Mouse (Mus musculus): ENCODE data around the gene Cldn22. TPM values are rescaled to one million over a fixed set of nuclear protein-coding genes. Genes with fewer than 3 reads are reported as not detected.

Cldn22 gene
- polyA plus RNA-seq, 1 experiment from 2014 or later, result not detected

DNA sequence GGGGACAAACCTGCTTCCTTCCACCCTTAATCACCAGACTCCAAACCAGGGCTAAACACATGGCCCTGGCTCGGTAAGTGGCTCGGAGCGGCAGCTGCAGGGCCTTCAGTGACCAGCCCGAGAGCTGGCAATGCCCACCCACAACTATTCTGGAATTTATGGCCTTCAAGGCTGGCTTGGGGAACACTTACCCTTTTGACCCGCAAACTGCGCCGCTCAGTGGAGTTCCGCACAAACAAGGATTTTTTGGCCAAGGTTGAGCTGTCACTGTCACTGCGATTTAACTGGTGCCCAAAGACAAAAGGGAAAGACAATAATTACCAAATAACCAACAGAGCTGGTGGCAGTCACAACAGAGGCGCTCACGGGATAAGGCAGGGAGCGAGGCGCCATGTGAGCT, 21.7 kb downstream of the Cldn22 start:
- WGBS, result 88% methylated on average over 13 of the region's 13 CpGs
- ATAC-seq, result no peak
- DNase-seq (ENCODE audit: low spot score), result no peak
- Histone ChIP-seq H3K27me3 (replicated peaks; ENCODE audit: insufficient read depth, low read length) (no peaks in the 10 kb centered on the region), H3K4me3 (ENCODE audit: low read depth, low read length) (no peak overlapping the region), H3K9me3 (ENCODE audit: low read length) (no peaks in the 10 kb centered on the region), H3K4me1 (ENCODE audit: insufficient read depth, low read depth, low read length) (no peaks in the 10 kb centered on the region), H3K9ac (replicated peaks; ENCODE audit: low read depth) (no peak overlapping the region), H3K36me3 (ENCODE audit: insufficient read depth, low read length) (peaks cover 48% of the 10 kb centered on the region), H3K27ac (ENCODE audit: low read length) (no peak overlapping the region), H3K4me2 (replicated peaks; ENCODE audit: low read depth, low read length) (no peak overlapping the region)
- TF ChIP-seq CTCF (IDR thresholded peaks at IDR 0.05) (no peak), EP300 (IDR thresholded peaks at IDR 0.05) (no peak)

DNA sequence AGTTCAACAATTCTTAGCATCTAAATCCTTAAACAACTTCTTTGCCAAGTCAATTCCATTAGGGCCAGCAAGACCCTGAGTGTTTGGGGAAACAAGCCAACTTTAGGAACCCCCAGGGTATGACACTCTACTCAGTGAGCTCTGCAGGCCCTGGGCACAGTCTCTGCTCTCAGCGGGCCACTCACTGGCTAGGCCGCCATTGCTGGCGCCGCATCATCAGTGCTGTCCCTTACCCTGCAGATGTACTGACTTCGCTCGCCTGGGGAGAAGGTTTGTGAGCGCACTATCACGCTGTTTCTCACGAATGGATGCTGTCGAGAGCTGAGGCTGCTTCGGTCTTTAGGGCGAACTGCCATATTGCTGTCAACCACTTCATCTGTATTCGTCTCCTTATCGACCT, 22.9 kb downstream of the Cldn22 start:
- Histone ChIP-seq H3K27me3 (replicated peaks; ENCODE audit: insufficient read depth, low read length) (no peaks in the 10 kb centered on the region), H3K4me3 (ENCODE audit: low read depth, low read length) (no peak overlapping the region), H3K4me2 (replicated peaks; ENCODE audit: low read depth, low read length) (no peak overlapping the region), H3K27ac (ENCODE audit: low read length) (no peak overlapping the region), H3K9ac (replicated peaks; ENCODE audit: low read depth) (no peak overlapping the region), H3K36me3 (ENCODE audit: insufficient read depth, low read length) (peaks cover 45% of the 10 kb centered on the region), H3K9me3 (ENCODE audit: low read length) (no peaks in the 10 kb centered on the region), H3K4me1 (ENCODE audit: insufficient read depth, low read depth, low read length) (no peaks in the 10 kb centered on the region)
- 78% methylated on average over 14 of the region's 14 CpGs for WGBS
- ATAC-seq (no peak), DNase-seq (ENCODE audit: low spot score) (no peak)
- TF ChIP-seq EP300 (IDR thresholded peaks at IDR 0.05) (no peak), CTCF (IDR thresholded peaks at IDR 0.05) (no peak)

DNA sequence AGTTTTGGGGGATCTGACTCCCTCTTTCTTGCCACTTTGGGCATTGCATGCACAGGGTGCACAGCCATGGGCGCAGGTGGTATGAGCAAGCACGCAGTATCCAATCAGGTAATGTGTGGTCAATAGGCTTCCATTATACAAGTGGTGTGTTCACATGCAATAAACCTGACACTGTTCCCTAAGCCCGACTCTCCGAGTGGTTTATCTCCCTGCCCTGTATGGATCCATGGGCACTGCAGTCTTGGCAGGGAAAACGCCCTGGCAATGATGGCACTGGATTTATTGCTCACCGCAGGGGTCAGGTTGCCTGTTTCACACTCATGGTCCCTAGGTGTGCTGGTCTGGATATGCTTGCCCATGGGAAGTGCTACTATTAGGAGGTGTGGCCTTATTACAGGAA, 23.6 kb downstream of the Cldn22 start:
- no peak for ATAC-seq
- Histone ChIP-seq H3K36me3 (ENCODE audit: insufficient read depth, low read length) (peaks cover 37% of the 10 kb centered on the region), H3K4me1 (ENCODE audit: insufficient read depth, low read depth, low read length) (no peaks in the 10 kb centered on the region), H3K4me2 (replicated peaks; ENCODE audit: low read depth, low read length) (no peak overlapping the region), H3K4me3 (ENCODE audit: low read depth, low read length) (no peak overlapping the region), H3K27ac (ENCODE audit: low read length) (no peak overlapping the region), H3K9ac (replicated peaks; ENCODE audit: low read depth) (no peak overlapping the region), H3K9me3 (ENCODE audit: low read length) (no peaks in the 10 kb centered on the region), H3K27me3 (replicated peaks; ENCODE audit: insufficient read depth, low read length) (no peaks in the 10 kb centered on the region)
- 95% methylated on average over 6 of the region's 6 CpGs for WGBS
- TF ChIP-seq EP300 (IDR thresholded peaks at IDR 0.05) (no peak), CTCF (IDR thresholded peaks at IDR 0.05) (no peak)
- no peak for DNase-seq (ENCODE audit: low spot score)

DNA sequence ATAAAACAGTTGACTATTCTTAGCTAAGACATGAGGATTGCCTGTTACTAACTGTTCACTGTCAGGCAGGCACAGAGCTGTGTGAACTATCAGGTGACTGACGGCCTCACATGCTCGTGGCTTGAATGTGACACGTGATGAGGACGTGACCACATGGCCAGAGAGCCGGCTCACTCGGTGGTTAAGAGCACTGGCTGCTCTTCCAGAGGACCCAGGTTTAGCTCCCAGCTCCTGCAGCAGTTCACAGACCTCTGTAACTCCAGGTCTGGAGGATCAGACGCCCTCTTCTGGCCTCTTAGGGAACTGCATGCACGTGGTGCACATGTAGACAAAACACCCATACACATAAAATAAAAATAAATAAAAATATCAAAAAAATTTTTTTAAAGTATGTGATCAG, 25.6 kb downstream of the Cldn22 start:
- Histone ChIP-seq H3K4me3 (ENCODE audit: low read depth, low read length) (no peak overlapping the region), H3K27me3 (replicated peaks; ENCODE audit: insufficient read depth, low read length) (no peaks in the 10 kb centered on the region), H3K4me1 (ENCODE audit: insufficient read depth, low read depth, low read length) (no peaks in the 10 kb centered on the region), H3K9ac (replicated peaks; ENCODE audit: low read depth) (no peak overlapping the region), H3K4me2 (replicated peaks; ENCODE audit: low read depth, low read length) (no peak overlapping the region), H3K36me3 (ENCODE audit: insufficient read depth, low read length) (peaks cover 34% of the 10 kb centered on the region), H3K9me3 (ENCODE audit: low read length) (no peaks in the 10 kb centered on the region), H3K27ac (ENCODE audit: low read length) (no peak overlapping the region)
- no peak for ATAC-seq
- no peak for DNase-seq (ENCODE audit: low spot score)
- TF ChIP-seq CTCF (IDR thresholded peaks at IDR 0.05) (peak; percentile 58), EP300 (IDR thresholded peaks at IDR 0.05) (no peak)
- WGBS, result 78% methylated on average over 8 of the region's 8 CpGs

DNA sequence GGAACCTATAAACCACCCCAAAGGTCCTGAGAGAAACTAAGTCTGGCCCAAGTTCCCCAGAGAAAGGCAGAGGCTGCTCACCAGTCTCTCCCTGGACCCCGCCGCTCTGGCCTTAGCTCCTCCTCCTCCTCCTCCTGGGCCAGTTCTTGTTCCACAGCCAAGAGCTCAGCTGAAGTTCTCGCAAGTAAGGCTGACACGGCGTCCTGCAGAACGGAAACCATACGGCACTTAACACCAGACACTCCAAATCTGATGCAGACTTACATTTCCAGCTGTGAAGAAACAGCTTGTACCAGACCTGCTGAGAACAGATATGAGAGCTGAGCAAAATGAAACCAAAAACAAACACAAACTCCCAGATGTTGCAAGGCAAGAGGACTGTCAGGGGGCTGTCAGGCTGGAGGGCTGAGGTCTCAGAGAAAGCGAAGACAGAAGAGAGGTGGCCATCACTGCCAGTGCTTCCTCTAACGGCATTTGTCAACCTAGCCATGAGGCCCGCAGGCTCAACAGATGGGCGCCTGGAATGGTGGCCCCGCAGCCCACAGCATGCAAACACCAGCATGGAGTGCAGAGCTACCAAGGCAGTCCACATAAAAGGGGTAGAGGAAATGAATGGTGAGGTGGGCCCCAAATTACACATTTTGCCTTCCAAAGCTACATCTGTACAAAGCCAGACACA, 27.7 kb downstream of the Cldn22 start:
- H3K4me1 ChIP-seq (ENCODE audit: insufficient read depth, low read depth, low read length), result no peaks in the 10 kb centered on the region
- 37% methylated on average over 12 of the region's 12 CpGs for WGBS
- no peaks in the 10 kb centered on the region for H3K27me3 ChIP-seq (replicated peaks; ENCODE audit: insufficient read depth, low read length)
- TF ChIP-seq CTCF (IDR thresholded peaks at IDR 0.05) (no peak), EP300 (IDR thresholded peaks at IDR 0.05) (peak; percentile 61; the same call in 1 of the 2 replicates)
- no peaks in the 10 kb centered on the region for H3K9me3 ChIP-seq (ENCODE audit: low read length)
- peaks cover 33% of the 10 kb centered on the region for H3K36me3 ChIP-seq (ENCODE audit: insufficient read depth, low read length)
- peak overlapping the region; percentile 47 for H3K27ac ChIP-seq (ENCODE audit: low read length)
- ATAC-seq (peak; percentile 93), DNase-seq (ENCODE audit: low spot score) (peak; percentile 91)
- peak overlapping the region; percentile 40 for H3K4me2 ChIP-seq (replicated peaks; ENCODE audit: low read depth, low read length)
- H3K9ac ChIP-seq (replicated peaks; ENCODE audit: low read depth), result no peak overlapping the region
- peak overlapping the region; percentile 17 for H3K4me3 ChIP-seq (ENCODE audit: low read depth, low read length)

DNA sequence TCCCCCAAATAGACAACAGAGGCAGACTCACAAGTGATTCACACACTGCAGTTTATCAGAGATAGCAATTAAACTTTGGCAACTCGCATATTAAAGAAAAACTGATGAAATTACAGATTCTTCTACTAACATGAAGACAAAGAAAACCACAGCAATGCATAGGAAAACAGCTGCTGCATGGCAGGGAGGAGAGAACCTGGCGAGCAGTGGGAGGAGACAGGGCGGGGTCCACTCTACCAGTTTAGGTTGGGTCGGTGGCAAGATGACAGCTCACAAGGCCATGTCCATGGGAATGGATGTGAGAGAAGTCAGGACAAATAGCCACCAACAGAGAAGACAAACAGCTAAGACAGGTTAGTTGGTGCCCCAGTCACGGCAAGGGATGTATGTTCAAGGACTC, 28.5 kb downstream of the Cldn22 start:
- WGBS, result 71% methylated on average over 5 of the region's 5 CpGs
- ATAC-seq (no peak), DNase-seq (ENCODE audit: low spot score) (no peak)
- Histone ChIP-seq H3K9me3 (ENCODE audit: low read length) (no peaks in the 10 kb centered on the region), H3K36me3 (ENCODE audit: insufficient read depth, low read length) (peaks cover 27% of the 10 kb centered on the region), H3K27me3 (replicated peaks; ENCODE audit: insufficient read depth, low read length) (no peaks in the 10 kb centered on the region), H3K4me2 (replicated peaks; ENCODE audit: low read depth, low read length) (no peak overlapping the region), H3K4me1 (ENCODE audit: insufficient read depth, low read depth, low read length) (no peaks in the 10 kb centered on the region), H3K27ac (ENCODE audit: low read length) (peak overlapping the region; percentile 47; the same call in 1 of the 2 replicates), H3K9ac (replicated peaks; ENCODE audit: low read depth) (no peak overlapping the region), H3K4me3 (ENCODE audit: low read depth, low read length) (0 out of 2 replicates have a peak overlapping the region, but pooled peaks have one; percentile 17)
- TF ChIP-seq CTCF (IDR thresholded peaks at IDR 0.05), result no peak
- TF ChIP-seq EP300 (IDR thresholded peaks at IDR 0.05), result no peak

Data from lung, postnatal 0 days (tissue).